Mouse (Mus musculus): Measurements from ENCODE around the gene Ccdc59. TPM values are rescaled to one million over a fixed set of nuclear protein-coding genes. Genes with fewer than 3 reads are reported as not detected.

Gene Ccdc59
- polyA plus RNA-seq, 1 experiment, result 13.6 TPM

GRCm38 (mm10) chr10:105850286-105850685 is 9.4 kb downstream of the Ccdc59 start:
- no peaks in the 10 kb centered on the region for H3K27me3 ChIP-seq (ENCODE audit: control insufficient read depth, insufficient read depth, insufficient read length)
- H3ac ChIP-seq (ENCODE audit: control insufficient read depth, insufficient read length, low read depth), result no peak overlapping the region
- H3K79me3 ChIP-seq (ENCODE audit: low read depth), result no peaks in the 10 kb centered on the region
- TF ChIP-seq FOSL1 (IDR thresholded peaks at IDR 0.05; ENCODE audit: insufficient read depth, low read length, poor library complexity, severe bottlenecking) (no peak), MYOD1 (IDR thresholded peaks at IDR 0.05; ENCODE audit: control insufficient read depth, insufficient read length, low read depth) (no peak), MYOG (IDR thresholded peaks at IDR 0.05; ENCODE audit: control insufficient read depth, extremely low read depth, insufficient read length) (no peak), CEBPB (IDR thresholded peaks at IDR 0.05; ENCODE audit: low read depth) (no peak), MAX (IDR thresholded peaks at IDR 0.05) (no peak), CTCF (IDR thresholded peaks at IDR 0.05; ENCODE audit: control insufficient read depth, insufficient read depth, insufficient read length) (no peak), USF1 (IDR thresholded peaks at IDR 0.05; ENCODE audit: low read depth) (no peak)
- H3K79me2 ChIP-seq (ENCODE audit: control insufficient read depth, insufficient read depth), result no peaks in the 10 kb centered on the region
- no peak overlapping the region for H3K4me3 ChIP-seq (ENCODE audit: insufficient read depth, poor library complexity, severe bottlenecking)
- H3K36me3 ChIP-seq (ENCODE audit: control insufficient read depth, insufficient read depth), result peaks cover 58% of the 10 kb centered on the region

DNA sequence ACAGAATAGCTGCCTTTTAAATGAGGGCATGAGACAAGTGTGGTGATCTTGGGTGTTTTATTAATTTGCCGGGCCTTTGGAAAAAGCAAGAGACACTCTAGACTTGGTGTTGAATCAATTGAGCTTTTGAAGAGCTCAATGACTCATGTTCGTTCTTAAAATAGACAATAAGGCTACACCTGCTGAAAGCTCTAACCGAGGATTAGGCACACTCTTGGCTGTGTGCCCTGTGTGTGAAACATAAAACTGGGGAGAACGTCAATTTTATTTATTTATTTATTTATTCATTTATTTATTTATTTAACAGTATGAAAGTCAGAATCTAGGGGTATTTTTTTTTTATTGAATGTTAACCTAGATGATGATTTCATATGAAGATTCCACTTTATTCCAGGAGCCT is 10.3 kb downstream of the Ccdc59 start:
- H3K4me3 ChIP-seq (ENCODE audit: insufficient read depth, poor library complexity, severe bottlenecking), result no peak overlapping the region
- peaks cover 50% of the 10 kb centered on the region for H3K36me3 ChIP-seq (ENCODE audit: control insufficient read depth, insufficient read depth)
- H3ac ChIP-seq (ENCODE audit: control insufficient read depth, insufficient read length, low read depth), result no peak overlapping the region
- H3K79me2 ChIP-seq (ENCODE audit: control insufficient read depth, insufficient read depth), result no peaks in the 10 kb centered on the region
- H3K79me3 ChIP-seq (ENCODE audit: low read depth), result no peaks in the 10 kb centered on the region
- TF ChIP-seq CTCF (IDR thresholded peaks at IDR 0.05; ENCODE audit: control insufficient read depth, insufficient read depth, insufficient read length) (no peak), USF1 (IDR thresholded peaks at IDR 0.05; ENCODE audit: low read depth) (no peak), CEBPB (IDR thresholded peaks at IDR 0.05; ENCODE audit: low read depth) (no peak), MYOD1 (IDR thresholded peaks at IDR 0.05; ENCODE audit: control insufficient read depth, insufficient read length, low read depth) (no peak), MYOG (IDR thresholded peaks at IDR 0.05; ENCODE audit: control insufficient read depth, extremely low read depth, insufficient read length) (no peak), MAX (IDR thresholded peaks at IDR 0.05) (no peak), FOSL1 (IDR thresholded peaks at IDR 0.05; ENCODE audit: insufficient read depth, low read length, poor library complexity, severe bottlenecking) (no peak)
- H3K27me3 ChIP-seq (ENCODE audit: control insufficient read depth, insufficient read depth, insufficient read length), result no peaks in the 10 kb centered on the region

GRCm38 (mm10) chr10:105867312-105867711 is 26.4 kb downstream of the Ccdc59 start:
- Histone ChIP-seq H3ac (ENCODE audit: control insufficient read depth, insufficient read length, low read depth) (no peak overlapping the region), H3K36me3 (ENCODE audit: control insufficient read depth, insufficient read depth) (no peaks in the 10 kb centered on the region), H3K27me3 (ENCODE audit: control insufficient read depth, insufficient read depth, insufficient read length) (no peaks in the 10 kb centered on the region), H3K79me2 (ENCODE audit: control insufficient read depth, insufficient read depth) (no peaks in the 10 kb centered on the region), H3K79me3 (ENCODE audit: low read depth) (no peaks in the 10 kb centered on the region), H3K4me3 (ENCODE audit: insufficient read depth, poor library complexity, severe bottlenecking) (no peak overlapping the region)
- no peak for TF ChIP-seq MAX (IDR thresholded peaks at IDR 0.05)
- no peak for TF ChIP-seq MYOG (IDR thresholded peaks at IDR 0.05; ENCODE audit: control insufficient read depth, extremely low read depth, insufficient read length)
- no peak for TF ChIP-seq CTCF (IDR thresholded peaks at IDR 0.05; ENCODE audit: control insufficient read depth, insufficient read depth, insufficient read length)
- no peak for TF ChIP-seq CEBPB (IDR thresholded peaks at IDR 0.05; ENCODE audit: low read depth)
- TF ChIP-seq USF1 (IDR thresholded peaks at IDR 0.05; ENCODE audit: low read depth), result no peak
- no peak for TF ChIP-seq MYOD1 (IDR thresholded peaks at IDR 0.05; ENCODE audit: control insufficient read depth, insufficient read length, low read depth)
- no peak for TF ChIP-seq FOSL1 (IDR thresholded peaks at IDR 0.05; ENCODE audit: insufficient read depth, low read length, poor library complexity, severe bottlenecking)

Other genes starting within 250 kb of the Ccdc59 start
- 3.7 TPM for gene Mettl25, start 313 bp downstream of the Ccdc59 start, polyA plus RNA-seq (2012; fragmentation: generic; extraction: Trizol)